Mouse (Mus musculus) heart, embryonic 11.5 days (tissue): ENCODE data around the gene Mlf2. TPM values are rescaled to one million over a fixed set of nuclear protein-coding genes. Genes with fewer than 3 reads are reported as not detected.

Source experiments
- ATAC-seq: fragments of 200-750 bp; cut with Nextera tagmentation; replicated peaks from 2 replicates; pipeline ENCODE4 v1.8.0; 2017; ENCODE audit warnings: moderate library complexity; ENCODE audit not compliant: insufficient number of reproducible peaks, low FRiP score, low TSS enrichment
- H3K27ac ChIP-seq: fragments of 300-500 bp; sonication (generic); 2 replicates; pipeline ENCODE4 v1.5.1; 2014; ENCODE audit warnings: mild to moderate bottlenecking, low read depth, low read length
- H3K27me3 ChIP-seq: fragments of 300-500 bp; sonication (generic); 2 replicates; pipeline ENCODE4 v1.6.1; 2014; ENCODE audit warnings: mild to moderate bottlenecking, low read length, mixed read lengths; ENCODE audit not compliant: control insufficient read depth, insufficient read depth
- H3K36me3 ChIP-seq: fragments of 300-500 bp; sonication (generic); 2 replicates; pipeline ENCODE4 v1.6.1; 2014; ENCODE audit warnings: mild to moderate bottlenecking, low read length, moderate library complexity, mixed read lengths; ENCODE audit not compliant: control insufficient read depth, insufficient read depth
- H3K4me1 ChIP-seq: fragments of 300-500 bp; sonication (generic); 2 replicates; pipeline ENCODE4 v1.6.1; 2014; ENCODE audit warnings: low read length; ENCODE audit not compliant: control insufficient read depth, insufficient read depth
- H3K4me2 ChIP-seq: fragments of 300-500 bp; sonication (generic); 2 replicates; pipeline ENCODE4 v1.6.1; 2014; ENCODE audit warnings: mild to moderate bottlenecking, moderate library complexity
- H3K4me3 ChIP-seq: fragments of 300-500 bp; sonication (generic); 2 replicates; pipeline ENCODE4 v1.5.1; 2014; ENCODE audit warnings: low read depth, low read length
- H3K9ac ChIP-seq: fragments of 300-500 bp; sonication (generic); 2 replicates; pipeline ENCODE4 v1.6.1; 2014; ENCODE audit warnings: mild to moderate bottlenecking, low read depth, low read length, moderate library complexity
- H3K9me3 ChIP-seq: fragments of 300-500 bp; sonication (generic); replicated peaks from 2 replicates; pipeline ENCODE4 v1.6.1; 2016; ENCODE audit warnings: low read length; ENCODE audit not compliant: control insufficient read depth
- WGBS: fragments of 180-500 bp; shearing (Covaris S2); extraction: QIAGEN DNeasy Blood & Tissue Kit; methylation state at CpG from one replicate; pipeline ENCODE4 v1.1.7; 2014; ENCODE audit not compliant: insufficient replicate concordance; 5-methylcytosine and 5-hydroxymethylcytosine counted together
- polyA plus RNA-seq: library from polyadenylated mRNA; unstranded; fragments of >200 nt; fragmentation: Nextera tagmentation; extraction: Ambion mirVana; gene quantifications from 2 replicates; pipeline ENCODE4 v1.2.1, GENCODE M21; 2014

Gene Mlf2
- polyA plus RNA-seq, 1 experiment from 2014 or later: 326 TPM

- ATAC-seq: no peak
- Histone ChIP-seq H3K27me3 (no peaks in the 10 kb centered on the region), H3K4me3 (no peak overlapping the region), H3K36me3 (peaks cover 20% of the 10 kb centered on the region), H3K9me3 (no peaks in the 10 kb centered on the region), H3K4me2 (no peak overlapping the region), H3K27ac (no peak overlapping the region), H3K4me1 (peaks cover 6% of the 10 kb centered on the region), H3K9ac (no peak overlapping the region)
- 93% methylated on average over 12 of the region's 12 CpGs for WGBS
Measured at GRCm38 (mm10) chr6:124961021-124961420, 29.8 kb downstream of the Mlf2 start.

- H3K36me3 ChIP-seq: peaks cover 8% of the 10 kb centered on the region
- peak overlapping the region; percentile 70 for H3K4me3 ChIP-seq
- 36% methylated on average over 16 of the region's 16 CpGs for WGBS
- H3K4me2 ChIP-seq: peak overlapping the region; percentile 95
- H3K27me3 ChIP-seq: no peaks in the 10 kb centered on the region
- no peaks in the 10 kb centered on the region for H3K9me3 ChIP-seq
- H3K4me1 ChIP-seq: peaks cover 6% of the 10 kb centered on the region
- peak; percentile 3; the same call in 1 of the 2 replicates for ATAC-seq
- peak overlapping the region; percentile 85; the same call in 1 of the 2 replicates for H3K27ac ChIP-seq
- peak overlapping the region; percentile 86 for H3K9ac ChIP-seq
Measured at GRCm38 (mm10) chr6:124964638-124965037, 33.5 kb downstream of the Mlf2 start.

GRCm38 (mm10) chr6:124965088-124965719 is 34.0 kb downstream of the Mlf2 start, which contains the start of gene Cops7a:
Cops7a (minus strand) TSS chr6:124965538.
- WGBS: under 1% methylated on average over 68 of the region's 68 CpGs
- H3K36me3 ChIP-seq: peaks cover 8% of the 10 kb centered on the region
- H3K9ac ChIP-seq: peak within 1 kb of the TSS; percentile 86

DNA sequence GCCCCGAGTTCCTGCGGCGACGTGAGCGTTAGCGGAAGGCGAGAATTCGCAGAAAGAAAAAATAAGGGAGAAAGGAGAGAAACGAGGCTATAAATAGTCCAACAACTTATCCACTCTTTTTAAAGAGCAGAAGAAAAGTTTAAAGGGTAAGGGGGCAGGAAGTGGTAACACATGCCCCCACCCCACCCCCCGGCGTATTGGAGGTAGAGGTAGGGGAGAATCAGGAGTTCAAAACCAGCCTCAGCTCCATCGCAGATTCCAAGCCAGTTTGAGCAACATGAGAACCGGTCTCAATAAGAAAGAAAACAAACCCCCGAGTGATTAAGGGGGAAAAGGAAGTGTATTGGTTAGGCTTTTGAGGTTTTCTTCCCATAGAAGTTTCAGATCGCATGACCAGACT is 34.6 kb downstream of the Mlf2 start:
- H3K4me3 ChIP-seq: peak overlapping the region; percentile 70
- peaks cover 6% of the 10 kb centered on the region for H3K4me1 ChIP-seq
- peak overlapping the region; percentile 95 for H3K4me2 ChIP-seq
- H3K9ac ChIP-seq: peak overlapping the region; percentile 86
- peak overlapping the region; percentile 85 for H3K27ac ChIP-seq
- 15% methylated on average over 15 of the region's 15 CpGs for WGBS
- peaks cover 4% of the 10 kb centered on the region for H3K36me3 ChIP-seq
- ATAC-seq: no peak
- no peaks in the 10 kb centered on the region for H3K9me3 ChIP-seq
- H3K27me3 ChIP-seq: no peaks in the 10 kb centered on the region

More at GRCm38 (mm10) chr6:124965088-124965719, 34.0 kb downstream of the Mlf2 start, which contains the start of gene Cops7a:
- Histone ChIP-seq H3K4me3 (peak within 1 kb of the TSS; percentile 70), H3K27me3 (no peaks in the 10 kb centered on the region), H3K9me3 (no peaks in the 10 kb centered on the region), H3K27ac (peak within 1 kb of the TSS; percentile 85), H3K4me2 (peak within 1 kb of the TSS; percentile 95), H3K4me1 (peaks cover 6% of the 10 kb centered on the region)
- peak; percentile 90 for ATAC-seq

DNA sequence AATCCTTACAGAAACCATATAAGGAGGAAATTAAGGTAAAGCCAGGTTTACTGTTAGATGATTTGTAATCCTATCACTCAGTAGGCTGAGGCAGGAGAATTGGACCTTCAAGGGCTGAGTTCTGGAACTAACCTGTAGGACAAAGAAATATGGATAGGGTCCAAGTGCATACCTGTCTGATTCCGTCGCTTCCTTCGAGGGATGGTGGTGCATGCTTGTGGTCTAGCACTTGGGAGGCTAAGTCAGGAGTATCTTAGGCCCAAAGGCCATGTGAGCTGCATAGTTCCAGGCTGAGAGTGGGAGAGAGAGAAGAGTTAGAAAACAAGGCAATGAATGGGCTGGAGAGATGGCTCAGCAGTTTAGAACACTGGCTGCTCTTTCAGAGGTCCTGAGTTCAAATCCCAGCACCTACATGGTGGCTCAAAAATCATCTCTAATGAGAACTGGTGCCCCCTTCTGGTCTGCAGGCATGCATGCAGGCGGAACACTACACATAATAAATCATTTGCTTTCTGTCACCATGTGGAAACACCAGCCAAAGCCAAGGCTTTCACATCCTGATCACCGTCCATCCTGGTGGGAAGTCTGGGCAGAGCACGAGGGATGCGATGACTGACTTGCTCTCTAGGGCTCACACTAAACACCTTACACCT is 35.4 kb downstream of the Mlf2 start:
- Histone ChIP-seq H3K27me3 (no peaks in the 10 kb centered on the region; the same call in 1 of the 2 replicates), H3K4me3 (peak overlapping the region; percentile 70), H3K9me3 (no peaks in the 10 kb centered on the region), H3K4me2 (peak overlapping the region; percentile 95), H3K9ac (no peak overlapping the region), H3K36me3 (no peaks in the 10 kb centered on the region), H3K27ac (no peak overlapping the region), H3K4me1 (peaks cover 6% of the 10 kb centered on the region)
- WGBS: 95% methylated on average over 7 of the region's 7 CpGs
- no peak for ATAC-seq

DNA sequence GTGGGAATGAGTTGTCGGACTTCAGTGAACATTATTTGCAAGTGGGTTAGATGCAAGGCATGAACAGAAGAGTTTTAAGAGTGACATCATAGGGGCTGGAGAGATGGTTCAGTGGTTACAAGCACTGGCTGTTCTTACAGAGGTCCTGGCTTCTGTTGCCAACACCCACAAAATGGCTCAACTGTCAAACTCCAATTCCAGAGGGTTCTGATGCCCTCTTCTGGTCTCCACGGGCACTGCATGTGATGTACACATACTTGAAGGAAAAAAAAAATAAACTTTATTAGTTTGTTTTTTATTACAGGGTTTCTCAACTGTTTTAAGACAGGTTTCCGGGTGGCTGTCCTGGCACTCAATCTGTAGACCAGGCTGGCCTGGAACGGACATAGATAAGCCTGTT is 36.6 kb downstream of the Mlf2 start:
- H3K4me2 ChIP-seq: no peak overlapping the region
- WGBS: 62% methylated on average over 4 of the region's 4 CpGs
- no peaks in the 10 kb centered on the region; the same call in 1 of the 2 replicates for H3K27me3 ChIP-seq
- peaks cover 6% of the 10 kb centered on the region for H3K4me1 ChIP-seq
- no peaks in the 10 kb centered on the region for H3K9me3 ChIP-seq
- no peak overlapping the region for H3K27ac ChIP-seq
- H3K4me3 ChIP-seq: no peak overlapping the region
- no peaks in the 10 kb centered on the region for H3K36me3 ChIP-seq
- H3K9ac ChIP-seq: no peak overlapping the region
- ATAC-seq: no peak

Other genes starting within 250 kb of the Mlf2 start
- 139 and 148 TPM in 2 replicates for gene Emg1, start 219.2 kb upstream of the Mlf2 start, polyA plus RNA-seq
- gene Phb2, start 219.1 kb upstream of the Mlf2 start, polyA plus RNA-seq: 335 and 336 TPM in 2 replicates
- gene Ptpn6, start 192.7 kb upstream of the Mlf2 start, polyA plus RNA-seq: 4.8 and 6.9 TPM in 2 replicates
- 352 and 380 TPM in 2 replicates for gene Grcc10, start 190.0 kb upstream of the Mlf2 start, polyA plus RNA-seq
- gene Gm45234, start 175.4 kb upstream of the Mlf2 start, polyA plus RNA-seq: not detected in 2 replicates
- gene Atn1, start 174.9 kb upstream of the Mlf2 start, polyA plus RNA-seq: 7.4 and 9.5 TPM in 2 replicates
- gene Eno2, start 161.7 kb upstream of the Mlf2 start, polyA plus RNA-seq: 5.3 TPM in 2 replicates
- gene Lrrc23, start 151.7 kb upstream of the Mlf2 start, polyA plus RNA-seq: not detected in 2 replicates
- 4.5 and 6.6 TPM in 2 replicates for gene Spsb2, start 122.7 kb upstream of the Mlf2 start, polyA plus RNA-seq
- 1,419 and 1,543 TPM in 2 replicates for gene Tpi1, start 117.1 kb upstream of the Mlf2 start, polyA plus RNA-seq
- 87.3 and 98.3 TPM in 2 replicates for gene Usp5, start 101.9 kb upstream of the Mlf2 start, polyA plus RNA-seq
- 137 and 153 TPM in 2 replicates for gene Cdca3, start 101.8 kb upstream of the Mlf2 start, polyA plus RNA-seq
- gene Gnb3, start 91.1 kb upstream of the Mlf2 start, polyA plus RNA-seq: 5.4 and 6.6 TPM in 2 replicates
- 13.8 and 15.8 TPM in 2 replicates for gene P3h3, start 73.6 kb upstream of the Mlf2 start, polyA plus RNA-seq
- 0.69 and 0.80 TPM in 2 replicates for gene Gpr162, start 67.4 kb upstream of the Mlf2 start, polyA plus RNA-seq
- gene Cd4, start 43.2 kb upstream of the Mlf2 start, polyA plus RNA-seq: not detected in 2 replicates
- gene Lag3, start 19.7 kb upstream of the Mlf2 start, polyA plus RNA-seq: 1.1 and 1.3 TPM in 2 replicates
- 138 and 158 TPM in 2 replicates for gene Ptms, start 11.3 kb upstream of the Mlf2 start, polyA plus RNA-seq
- gene Cops7a, start 34.2 kb downstream of the Mlf2 start, polyA plus RNA-seq: 134 and 142 TPM in 2 replicates
- 0.41 TPM in 1 of 2 replicates, not detected in the other for gene Pianp, start 65.3 kb downstream of the Mlf2 start, polyA plus RNA-seq
- gene Zfp384, start 77.8 kb downstream of the Mlf2 start, polyA plus RNA-seq: 7.1 and 9.9 TPM in 2 replicates
- 66.6 and 80.5 TPM in 2 replicates for gene Ing4, start 108.4 kb downstream of the Mlf2 start, polyA plus RNA-seq
- gene Acrbp, start 118.3 kb downstream of the Mlf2 start, polyA plus RNA-seq: 8.3 TPM in 2 replicates
- gene Lpar5, start 136.5 kb downstream of the Mlf2 start, polyA plus RNA-seq: 0.27 TPM in 1 of 2 replicates, not detected in the other
- gene Chd4, start 164.6 kb downstream of the Mlf2 start, polyA plus RNA-seq: 64.4 and 67.8 TPM in 2 replicates
- gene Nop2, start 200.5 kb downstream of the Mlf2 start, polyA plus RNA-seq: 50.7 and 52.9 TPM in 2 replicates
- gene Iffo1, start 213.9 kb downstream of the Mlf2 start, polyA plus RNA-seq: 6.7 and 11.0 TPM in 2 replicates
- 4,443 and 4,472 TPM in 2 replicates for gene Gapdh, start 235.1 kb downstream of the Mlf2 start, polyA plus RNA-seq